Mouse (Mus musculus) bone marrow macrophage, adult 2 months (primary cell): ENCODE data around the gene Selenbp1.

Source experiments
- CTCF ChIP-seq: IDR thresholded peaks from 2 replicates; pipeline ENCODE4 v1.5.1; 2012; ENCODE audit warnings: low read depth, mild to moderate bottlenecking, low read length, moderate library complexity
- POLR2A ChIP-seq: IDR thresholded peaks from 2 replicates; pipeline ENCODE4 v1.6.1; 2012; ENCODE audit warnings: mild to moderate bottlenecking, low read depth, low read length, borderline replicate concordance

GRCm38 (mm10) chr3:94906482-94906881 lies 26.4 kb upstream of the Selenbp1 start:
- TF ChIP-seq CTCF = no peak
- no peak for TF ChIP-seq POLR2A
